Mouse (Mus musculus) T-helper 2 cell (primary cell): ENCODE measurements at regions not wholly inside any gene's neighbourhood (a gene's known extent, or its start where the extent isn't known, plus 50 kb on each side); places are given as distances from the start of the nearest gene placed in this dataset.

ENCODE experiments used
- in situ Hi-C: fragments of 300-600 bp; cut with MboI, MseI; formaldehyde crosslinking; loops from one replicate; pipeline ENCODE4 v1.15.1; 2025; ENCODE audit warnings: high pct_unique_total_duplicates

DNA sequence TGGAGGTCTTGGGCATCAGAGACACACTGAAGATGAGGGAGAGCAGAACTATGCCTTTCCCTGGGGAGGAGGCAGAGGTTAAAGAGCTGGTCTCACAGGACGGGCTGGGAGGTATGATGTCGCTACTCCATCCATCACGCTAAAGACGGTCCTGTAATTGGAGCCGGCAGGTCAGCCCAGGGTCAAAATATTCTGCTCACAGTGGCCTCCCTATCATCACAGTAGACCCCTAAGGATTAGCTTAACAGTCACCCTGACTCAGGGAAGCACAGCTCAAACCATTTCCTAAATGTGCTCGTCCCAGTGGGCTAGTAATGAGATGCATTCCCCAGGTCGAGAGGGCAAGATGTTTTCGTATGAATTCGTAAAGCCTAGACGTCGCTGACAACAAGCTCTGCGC lies 53.7 kb upstream of the Mon1b start:
- in situ Hi-C loops, result no loop called here

DNA sequence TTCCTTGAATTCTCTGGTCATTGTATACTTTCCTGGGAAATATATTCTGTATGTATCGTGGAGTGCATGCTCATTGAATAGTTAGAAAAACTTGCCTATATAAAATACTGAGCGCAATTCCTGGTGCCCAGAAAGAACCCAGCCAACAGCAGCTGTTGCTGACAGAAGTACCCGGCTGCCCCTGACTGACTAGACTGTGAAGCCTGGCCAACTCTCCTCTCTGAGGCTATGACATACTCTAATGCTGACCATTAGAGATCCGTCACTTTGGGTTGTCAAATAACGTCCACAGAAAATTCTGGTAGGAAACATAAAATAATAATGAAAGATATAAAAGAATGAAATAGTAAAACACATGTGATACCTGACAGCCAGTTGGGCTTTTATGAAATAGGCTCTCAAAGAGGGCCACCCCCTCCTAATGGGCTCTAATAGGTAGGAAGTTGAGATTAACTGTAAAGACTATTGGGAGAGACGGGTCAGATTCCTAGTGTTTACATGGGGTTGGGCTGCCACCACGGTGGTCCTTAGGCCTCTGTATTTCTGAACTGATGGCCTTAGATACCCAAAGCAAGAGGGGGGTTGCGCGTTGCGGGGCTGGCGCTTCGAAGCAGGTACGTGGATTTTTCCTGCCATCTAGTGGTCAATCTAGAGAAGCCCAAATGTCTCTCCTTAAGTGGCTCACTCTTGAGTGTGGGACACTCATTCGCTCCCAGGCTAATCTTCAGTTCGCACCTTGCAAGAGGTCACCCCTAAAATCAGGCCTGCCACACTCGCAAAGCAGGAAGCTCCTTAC lies 53.0 kb upstream of the Mon1b start:
- in situ Hi-C loops, result no loop called here

DNA sequence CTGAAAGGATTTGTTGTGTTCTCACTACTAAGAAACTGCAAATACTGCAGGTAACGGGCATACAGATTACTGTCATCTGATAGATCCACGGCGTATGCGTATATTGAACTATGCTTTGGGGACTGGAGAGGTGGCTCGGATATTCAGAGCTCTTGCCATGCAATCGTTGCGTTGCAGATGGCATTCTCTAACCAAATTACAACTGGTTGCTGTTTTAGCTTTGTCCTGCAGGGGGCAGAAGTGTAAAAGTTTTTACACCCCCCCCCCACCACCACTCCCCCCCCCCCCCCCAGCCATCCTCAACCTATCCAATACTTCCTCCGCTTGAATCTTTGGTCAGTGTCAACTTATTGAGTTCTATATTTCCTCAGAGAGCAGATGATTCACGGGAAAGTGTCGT lies 51.6 kb upstream of the Mon1b start:
- in situ Hi-C loops, result no loop called here
